Mouse (Mus musculus): ENCODE data around the gene Mettl1.

DNA sequence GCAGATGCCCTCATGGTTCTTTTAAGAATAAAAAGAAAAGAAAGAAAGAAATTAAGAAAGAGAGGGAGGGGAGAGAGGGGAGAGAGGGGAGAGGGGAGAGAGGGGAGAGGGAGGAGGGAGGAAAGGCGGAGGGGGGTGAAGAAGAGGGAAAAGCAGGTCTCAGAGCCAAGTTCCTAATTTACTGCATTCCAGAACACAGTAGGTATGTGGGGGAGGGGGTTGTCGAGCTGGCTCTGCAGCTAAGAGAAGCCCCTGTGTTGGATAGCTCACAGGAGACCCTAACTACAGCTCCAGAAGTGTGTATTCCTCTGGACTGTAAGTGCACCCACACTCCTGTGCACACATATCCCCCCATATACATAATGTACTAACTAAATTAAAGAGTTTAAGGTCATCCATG, 24.1 kb upstream of the Mettl1 start:
- no peak for TF ChIP-seq GATA1 (IDR thresholded peaks at IDR 0.05; ENCODE audit: borderline replicate concordance, low read length)
- TF ChIP-seq FLI1 (IDR thresholded peaks at IDR 0.05; ENCODE audit: low read length) = no peak

Measured in megakaryocyte, embryonic 14.5 days (primary cell).